Mouse (Mus musculus) MEL (cell line): Measurements from ENCODE around the gene Wnk4. TPM values are rescaled to one million over a fixed set of nuclear protein-coding genes. Genes with fewer than 3 reads are reported as not detected.

Source experiments
- DNase-seq: peaks from one replicate; pipeline ENCODE4 v3.0.0; 2011; ENCODE audit warnings: low read depth, low spot score
- H3K27ac ChIP-seq: 2 replicates; pipeline ENCODE4 v1.5.1; 2012; ENCODE audit warnings: low read depth, mild to moderate bottlenecking, control low read depth, low read length, moderate library complexity; ENCODE audit not compliant: control insufficient read depth
- H3K27me3 ChIP-seq, 2 experiments: fragments of 150-350 bp in 1 of 2; sonication (generic) in 1 of 2; 2 replicates each; pipeline ENCODE4 v1.6.1; 2012; ENCODE audit warnings: low read length in 2 of 2, mild to moderate bottlenecking in 2 of 2, improper control_type of control experiment in 1 of 2, moderate library complexity in 1 of 2; ENCODE audit not compliant: insufficient read depth in 2 of 2, control insufficient read depth in 1 of 2
- H3K36me3 ChIP-seq, 2 experiments: 2 replicates each; pipeline ENCODE4 v1.6.1; 2012 to 2014; ENCODE audit warnings: low read length in 2 of 2, improper control_type of control experiment in 1 of 2, inconsistent platforms in 1 of 2, mild to moderate bottlenecking in 1 of 2; ENCODE audit not compliant: insufficient read depth in 2 of 2, control insufficient read depth in 1 of 2
- H3K4me1 ChIP-seq, 2 experiments: fragments of 150-350 bp in 1 of 2; sonication (generic) in 1 of 2; 2 replicates each; pipeline ENCODE4 v1.6.1; 2012; ENCODE audit warnings: low read length in 2 of 2, improper control_type of control experiment in 1 of 2, mild to moderate bottlenecking in 1 of 2; ENCODE audit not compliant: insufficient read depth in 2 of 2, control insufficient read depth in 1 of 2
- H3K4me3 ChIP-seq, 2 experiments: fragments of 150-350 bp in 1 of 2; sonication (generic) in 1 of 2; 2 replicates each; pipeline ENCODE4 v1.5.1; 2012; ENCODE audit warnings: low read depth in 2 of 2, low read length in 2 of 2, mild to moderate bottlenecking in 2 of 2, moderate library complexity in 2 of 2, control low read depth in 1 of 2, improper control_type of control experiment in 1 of 2; ENCODE audit not compliant: control insufficient read depth in 1 of 2, insufficient read depth in 1 of 2
- H3K79me2 ChIP-seq: 2 replicates; pipeline ENCODE4 v1.6.1; 2012; ENCODE audit warnings: mild to moderate bottlenecking, low read length, moderate library complexity; ENCODE audit not compliant: control insufficient read depth, poor library complexity, insufficient read depth
- H3K9ac ChIP-seq: 2 replicates; pipeline ENCODE4 v1.6.1; 2012; ENCODE audit warnings: low read depth, mild to moderate bottlenecking, control low read depth, low read length, moderate library complexity; ENCODE audit not compliant: control insufficient read depth, poor library complexity, severe bottlenecking
- H3K9me3 ChIP-seq: fragments of 150-350 bp; sonication (generic); replicated peaks from 2 replicates; pipeline ENCODE4 v1.6.1; 2012; ENCODE audit warnings: mild to moderate bottlenecking, low read length, improper control_type of control experiment, moderate library complexity; ENCODE audit not compliant: insufficient read depth
- CHD1 ChIP-seq: IDR thresholded peaks from 2 replicates; pipeline ENCODE4 v1.6.1; 2012; ENCODE audit warnings: low read depth, mild to moderate bottlenecking, inconsistent platforms, low read length, improper control_type of control experiment
- CTCF ChIP-seq, 3 experiments: IDR thresholded peaks in 2 of 3; conservative IDR thresholded peaks in 1 of 3; 2 replicates each; pipeline ENCODE4 v1.5.1; 2011 to 2012; ENCODE audit warnings: low read length in 3 of 3, low read depth in 2 of 3, mild to moderate bottlenecking in 2 of 3, improper control_type of control experiment in 1 of 3, inconsistent platforms in 1 of 3, mixed read lengths in 1 of 3, moderate library complexity in 1 of 3; ENCODE audit not compliant: control insufficient read depth in 1 of 3, insufficient read depth in 1 of 3, poor library complexity in 1 of 3, severe bottlenecking in 1 of 3
- ELF1 ChIP-seq: IDR thresholded peaks from 2 replicates; pipeline ENCODE4 v1.6.1; 2014; ENCODE audit warnings: low read depth, mild to moderate bottlenecking, inconsistent platforms, low read length, improper control_type of control experiment, moderate library complexity
- EP300 ChIP-seq, 2 experiments: IDR thresholded peaks; 2 replicates each; pipeline ENCODE4 v1.6.1; 2011; ENCODE audit warnings: improper control_type of control experiment in 2 of 2, low read length in 2 of 2, low read depth in 1 of 2, mild to moderate bottlenecking in 1 of 2
- ETS1 ChIP-seq: IDR thresholded peaks from 2 replicates; pipeline ENCODE4 v1.6.1; 2012; ENCODE audit warnings: low read depth, mild to moderate bottlenecking, inconsistent platforms, low read length, improper control_type of control experiment, moderate library complexity
- GABPA ChIP-seq: IDR thresholded peaks from 2 replicates; pipeline ENCODE4 v1.6.1; 2012; ENCODE audit warnings: low read depth, mild to moderate bottlenecking, inconsistent platforms, low read length, improper control_type of control experiment, moderate library complexity
- GATA1 ChIP-seq: IDR thresholded peaks from 2 replicates; pipeline ENCODE4 v1.6.1; 2011; ENCODE audit warnings: low read depth, low read length, improper control_type of control experiment
- HCFC1 ChIP-seq: IDR thresholded peaks from 2 replicates; pipeline ENCODE4 v1.6.1; 2012; ENCODE audit warnings: low read depth, mild to moderate bottlenecking, inconsistent platforms, low read length, improper control_type of control experiment, moderate library complexity
- JUND ChIP-seq: IDR thresholded peaks from 2 replicates; pipeline ENCODE4 v1.6.1; 2011; ENCODE audit warnings: low read depth, mild to moderate bottlenecking, improper control_type of control experiment, low read length
- KAT2A ChIP-seq: conservative IDR thresholded peaks from 2 replicates; pipeline ENCODE4 v1.6.1; 2012; ENCODE audit warnings: low read depth, low read length, improper control_type of control experiment, inconsistent platforms
- MAFK ChIP-seq: IDR thresholded peaks from 2 replicates; pipeline ENCODE4 v1.6.1; 2011; ENCODE audit warnings: low read depth, mild to moderate bottlenecking, low read length, improper control_type of control experiment, borderline replicate concordance
- MAX ChIP-seq: IDR thresholded peaks from 2 replicates; pipeline ENCODE4 v1.6.1; 2011; ENCODE audit warnings: low read length, improper control_type of control experiment
- MAZ ChIP-seq: IDR thresholded peaks from 2 replicates; pipeline ENCODE4 v1.6.1; 2012; ENCODE audit warnings: low read depth, mild to moderate bottlenecking, inconsistent platforms, low read length, improper control_type of control experiment
- MXI1 ChIP-seq: IDR thresholded peaks from 2 replicates; pipeline ENCODE4 v1.6.1; 2011; ENCODE audit warnings: mild to moderate bottlenecking, low read depth, low read length, improper control_type of control experiment
- MYB ChIP-seq: IDR thresholded peaks from 2 replicates; pipeline ENCODE4 v1.6.1; 2011; ENCODE audit warnings: mild to moderate bottlenecking, low read depth, low read length, improper control_type of control experiment
- MYC ChIP-seq: IDR thresholded peaks from 2 replicates; pipeline ENCODE4 v1.6.1; 2011; ENCODE audit warnings: low read depth, mild to moderate bottlenecking, low read length, improper control_type of control experiment, moderate library complexity
- NELFE ChIP-seq: IDR thresholded peaks from 2 replicates; pipeline ENCODE4 v1.6.1; 2011; ENCODE audit warnings: low read depth, low read length, improper control_type of control experiment
- NRF1 ChIP-seq: IDR thresholded peaks from 2 replicates; pipeline ENCODE4 v1.6.1; 2014; ENCODE audit warnings: low read depth, mild to moderate bottlenecking, inconsistent platforms, low read length, improper control_type of control experiment, moderate library complexity; ENCODE audit not compliant: poor library complexity, insufficient read depth, severe bottlenecking
- POLR2A ChIP-seq, 2 experiments: IDR thresholded peaks; 2 replicates each; pipeline ENCODE4 v1.6.1; 2011 to 2012; ENCODE audit warnings: low read length in 2 of 2, mild to moderate bottlenecking in 2 of 2, control low read depth in 1 of 2, improper control_type of control experiment in 1 of 2, low read depth in 1 of 2, moderate library complexity in 1 of 2; ENCODE audit not compliant: control insufficient read depth in 1 of 2, insufficient read depth in 1 of 2, poor library complexity in 1 of 2
- POLR2AphosphoS2 ChIP-seq: IDR thresholded peaks from 2 replicates; pipeline ENCODE4 v1.6.1; 2011; ENCODE audit warnings: low read length, improper control_type of control experiment
- RCOR1 ChIP-seq: IDR thresholded peaks from 2 replicates; pipeline ENCODE4 v1.6.1; 2012; ENCODE audit warnings: low read depth, mild to moderate bottlenecking, inconsistent platforms, low read length, improper control_type of control experiment
- SIN3A ChIP-seq: IDR thresholded peaks from 2 replicates; pipeline ENCODE4 v1.6.1; 2012; ENCODE audit warnings: low read length, improper control_type of control experiment, inconsistent platforms
- SMC3 ChIP-seq: IDR thresholded peaks from 2 replicates; pipeline ENCODE4 v1.6.1; 2011; ENCODE audit warnings: low read depth, low read length, improper control_type of control experiment
- TBP ChIP-seq: IDR thresholded peaks from 2 replicates; pipeline ENCODE4 v1.8.0; 2011; ENCODE audit warnings: low read depth, low read length, improper control_type of control experiment
- TCF12 ChIP-seq: IDR thresholded peaks from 2 replicates; pipeline ENCODE4 v1.6.1; 2014; ENCODE audit warnings: low read depth, mild to moderate bottlenecking, inconsistent platforms, low read length, improper control_type of control experiment, moderate library complexity
- UBTF ChIP-seq: IDR thresholded peaks from 2 replicates; pipeline ENCODE4 v1.6.1; 2012; ENCODE audit warnings: low read depth, mild to moderate bottlenecking, inconsistent platforms, low read length, improper control_type of control experiment, moderate library complexity, borderline replicate concordance; ENCODE audit not compliant: insufficient read depth
- ZC3H11A ChIP-seq: IDR thresholded peaks from 2 replicates; pipeline ENCODE4 v1.6.1; 2012; ENCODE audit warnings: low read depth, mild to moderate bottlenecking, inconsistent platforms, low read length, improper control_type of control experiment
- ZKSCAN1 ChIP-seq: IDR thresholded peaks from 2 replicates; pipeline ENCODE4 v1.6.1; 2012; ENCODE audit warnings: low read depth, mild to moderate bottlenecking, inconsistent platforms, low read length, improper control_type of control experiment, moderate library complexity
- ZNF384 ChIP-seq: IDR thresholded peaks from 2 replicates; pipeline ENCODE4 v1.6.1; 2012; ENCODE audit warnings: low read depth, mild to moderate bottlenecking, inconsistent platforms, low read length, improper control_type of control experiment
- polyA plus RNA-seq, 2 experiments: library from polyadenylated mRNA; stranded (reverse) in 1 of 2; unstranded in 1 of 2; fragments of >175 nt in 1 of 2; fragments of >200 nt in 1 of 2; gene quantifications; 2 replicates each; pipeline versions ENCODE4 v1.2.1 to v1.2.4; 2012; ENCODE audit warnings: low replicate concordance in 2 of 2, low read depth in 1 of 2; ENCODE audit not compliant: insufficient read length in 2 of 2, insufficient read depth in 1 of 2, missing spikeins in 1 of 2
- total RNA-seq: library from RNA; depleted of rRNA; stranded (reverse); fragments of 300-350 nt; gene quantifications from 2 replicates; pipeline ENCODE4 v1.2.3, GENCODE M21; 2012

The Wnk4 gene
- total and polyA plus RNA-seq, 3 experiments, result 0.92 to 3.4 TPM; not detected in 1

GRCm38 (mm10) chr11:101218436-101219055 lies 41.8 kb upstream of the Wnk4 start:
- no peak overlapping the region for H3K9ac ChIP-seq
- no peak overlapping the region for H3K27ac ChIP-seq
- H3K27me3 ChIP-seq, result no peaks in the 10 kb centered on the region
- peaks cover 9 to 14% of the 10 kb centered on the region in 2 experiments for H3K4me1 ChIP-seq
- no peak for DNase-seq
- TF ChIP-seq CHD1 (no peak), RCOR1 (no peak), POLR2AphosphoS2 (no peak), MAX (no peak), ZNF384 (no peak), CTCF (IDR thresholded peaks at IDR 0.05 in 2 of 3, conservative IDR thresholded peaks at IDR 0.05 in 1 of 3; ENCODE audit: control insufficient read depth in 1 of 3, insufficient read depth in 1 of 3, low read depth in 2 of 3, low read length in 3 of 3, poor library complexity in 1 of 3, severe bottlenecking in 1 of 3) (no peak), GABPA (no peak), POLR2A (IDR thresholded peaks at IDR 0.05; ENCODE audit: control insufficient read depth in 1 of 2, insufficient read depth in 1 of 2, low read depth in 1 of 2, low read length in 2 of 2, poor library complexity in 1 of 2) (no peak), SIN3A (no peak), MAFK (no peak), MYC (no peak), KAT2A (no peak), MYB (no peak), MAZ (no peak), NELFE (no peak), GATA1 (no peak)
- no peaks in the 10 kb centered on the region for H3K79me2 ChIP-seq
- no peaks in the 10 kb centered on the region for H3K9me3 ChIP-seq
- peaks cover 0 to 16% of the 10 kb centered on the region in 2 experiments; a peak in 3 of 4 replicates for H3K36me3 ChIP-seq
- no peak overlapping the region for H3K4me3 ChIP-seq

DNA sequence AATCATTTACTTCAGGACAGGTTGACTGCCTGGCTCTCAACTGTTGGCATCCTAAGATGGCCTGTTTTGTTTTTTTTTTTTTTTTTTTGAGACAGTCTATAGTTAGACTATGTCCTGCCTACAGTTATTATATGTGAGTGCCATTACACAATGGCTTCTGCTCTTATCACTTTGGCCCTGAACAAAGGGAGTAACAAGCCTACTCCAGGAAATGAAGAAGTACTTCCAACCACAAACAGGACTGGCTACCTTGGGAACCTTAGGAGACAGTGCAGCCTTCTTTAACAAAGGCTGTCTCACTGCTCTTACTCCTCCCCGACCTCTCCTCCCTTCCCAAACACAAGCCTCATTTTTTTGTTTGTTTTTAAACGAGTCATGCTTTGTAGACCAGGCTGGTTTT lies 39.5 kb upstream of the Wnk4 start:
- no peaks in the 10 kb centered on the region for H3K9me3 ChIP-seq
- peaks cover 3% of the 10 kb centered on the region; the same call in 1 of the 2 replicates for H3K79me2 ChIP-seq
- no peak for TF ChIP-seq RCOR1
- TF ChIP-seq ZC3H11A, result no peak
- TF ChIP-seq SIN3A, result no peak
- no peak for TF ChIP-seq JUND
- no peak; the same call in 1 of the 2 replicates for TF ChIP-seq MXI1
- no peak for TF ChIP-seq HCFC1
- TF ChIP-seq POLR2A (IDR thresholded peaks at IDR 0.05; ENCODE audit: control insufficient read depth in 1 of 2, insufficient read depth in 1 of 2, low read depth in 1 of 2, low read length in 2 of 2, poor library complexity in 1 of 2), result no peak
- TF ChIP-seq ZKSCAN1, result no peak
- TF ChIP-seq NRF1, result no peak
- no peak for TF ChIP-seq UBTF
- 0 out of 2 replicates have a peak, but pooled peaks have one; percentile 47 for TF ChIP-seq GATA1
- TF ChIP-seq EP300 (IDR thresholded peaks at IDR 0.05; ENCODE audit: low read depth in 1 of 2, low read length in 2 of 2), result peak in 1 of 2 experiments; percentile 9; a peak in 1 of 4 replicates
- TF ChIP-seq MAX, result no peak
- no peak for TF ChIP-seq ELF1
- TF ChIP-seq TBP, result no peak
- TF ChIP-seq ZNF384, result peak; percentile 68
- no peak for TF ChIP-seq MYC
- TF ChIP-seq TCF12, result no peak
- TF ChIP-seq ETS1, result no peak
- TF ChIP-seq SMC3, result no peak
- TF ChIP-seq, all 39 proteins: peak for 3
- DNase-seq, result peak; percentile 66
- H3K4me3 ChIP-seq, result peak overlapping the region in 1 of 2 experiments; percentile 12; a peak in 1 of 4 replicates
- peaks cover 0 to 19% of the 10 kb centered on the region in 2 experiments; a peak in 3 of 4 replicates for H3K36me3 ChIP-seq
- H3K4me1 ChIP-seq, result peaks cover 9 to 18% of the 10 kb centered on the region in 2 experiments
- peak overlapping the region; percentile 72 for H3K27ac ChIP-seq
- no peaks in the 10 kb centered on the region for H3K27me3 ChIP-seq
- 0 out of 2 replicates have a peak overlapping the region, but pooled peaks have one; percentile 4 for H3K9ac ChIP-seq
